Mouse (Mus musculus): ENCODE data around the gene Wdr61.

Gene Wdr61

GRCm38 (mm10) chr9:54733921-54734638 lies at the start of gene Wdr61:
Gene Wdr61 (minus strand): TSS chr9:54734519.
- DNase-seq (ENCODE audit: low read depth) = peak; percentile 89

- DNase-seq (ENCODE audit: low read depth) = no peak
Measured at GRCm38 (mm10) chr9:54784003-54784402, 49.7 kb upstream of the Wdr61 start.

- DNase-seq (ENCODE audit: low read depth) = no peak
Measured at GRCm38 (mm10) chr9:54782504-54782903, 48.2 kb upstream of the Wdr61 start.

GRCm38 (mm10) chr9:54779280-54779679 lies 45.0 kb upstream of the Wdr61 start:
- no peak for DNase-seq (ENCODE audit: low read depth)

GRCm38 (mm10) chr9:54776451-54776982 lies 42.2 kb upstream of the Wdr61 start:
- no peak for DNase-seq (ENCODE audit: low read depth)

- DNase-seq (ENCODE audit: low read depth) = no peak
Measured at GRCm38 (mm10) chr9:54770140-54770780, 35.9 kb upstream of the Wdr61 start.

GRCm38 (mm10) chr9:54765336-54766085 lies 31.2 kb upstream of the Wdr61 start:
- no peak for DNase-seq (ENCODE audit: low read depth)

GRCm38 (mm10) chr9:54764561-54765217 lies 30.4 kb upstream of the Wdr61 start, which contains the start of gene Crabp1:
Gene Crabp1 (plus strand): TSS chr9:54764748.
- no peak for DNase-seq (ENCODE audit: low read depth)

GRCm38 (mm10) chr9:54764091-54764490 lies 29.8 kb upstream of the Wdr61 start:
- DNase-seq (ENCODE audit: low read depth) = no peak

GRCm38 (mm10) chr9:54759592-54759991 lies 25.3 kb upstream of the Wdr61 start:
- DNase-seq (ENCODE audit: low read depth) = no peak

- DNase-seq (ENCODE audit: low read depth) = no peak
Measured at GRCm38 (mm10) chr9:54752944-54753295, 18.6 kb upstream of the Wdr61 start.

- no peak for DNase-seq (ENCODE audit: low read depth)
Measured at GRCm38 (mm10) chr9:54752201-54752943, 18.1 kb upstream of the Wdr61 start.

- DNase-seq (ENCODE audit: low read depth) = no peak
Measured at GRCm38 (mm10) chr9:54751684-54752083, 17.4 kb upstream of the Wdr61 start.

- no peak for DNase-seq (ENCODE audit: low read depth)
Measured at GRCm38 (mm10) chr9:54750215-54750981, 16.1 kb upstream of the Wdr61 start.

GRCm38 (mm10) chr9:54745740-54746370 lies 11.5 kb upstream of the Wdr61 start:
- no peak for DNase-seq (ENCODE audit: low read depth)

GRCm38 (mm10) chr9:54743891-54744290 lies 9.6 kb upstream of the Wdr61 start:
- no peak for DNase-seq (ENCODE audit: low read depth)

GRCm38 (mm10) chr9:54738376-54738775 lies 4.1 kb upstream of the Wdr61 start:
- DNase-seq (ENCODE audit: low read depth) = no peak

GRCm38 (mm10) chr9:54736284-54736701 lies 2.0 kb upstream of the Wdr61 start:
- peak; percentile 82 for DNase-seq (ENCODE audit: low read depth)

- no peak for DNase-seq (ENCODE audit: low read depth)
Measured at GRCm38 (mm10) chr9:54734639-54735252, 427 bp upstream of the Wdr61 start.

GRCm38 (mm10) chr9:54732122-54732521 lies 2.2 kb downstream of the Wdr61 start:
- DNase-seq (ENCODE audit: low read depth) = no peak

Measured in c-Kit-positive CD71-negative TER-119-negative erythroid progenitor cells, embryonic 14.5 days (primary cell).